Mouse (Mus musculus) forebrain, embryonic 10.5 days (tissue): Measurements from ENCODE around the gene Ugt8a. TPM values are rescaled to one million over a fixed set of nuclear protein-coding genes. Genes with fewer than 3 reads are reported as not detected.

Experiments used
- DNase-seq: peaks from one replicate; pipeline ENCODE4 v3.0.0-alpha.2; 2017; ENCODE audit warnings: low spot score; ENCODE audit errors: extremely low spot score
- H3K27ac ChIP-seq: fragments of 300-500 bp; sonication (generic); 2 replicates; pipeline ENCODE4 v1.5.1; 2016; ENCODE audit warnings: mild to moderate bottlenecking
- H3K27me3 ChIP-seq: fragments of 300-500 bp; sonication (generic); 2 replicates; pipeline ENCODE4 v1.6.1; 2016; ENCODE audit warnings: mild to moderate bottlenecking; ENCODE audit not compliant: poor library complexity, severe bottlenecking
- H3K36me3 ChIP-seq: fragments of 300-500 bp; sonication (generic); replicated peaks from 2 replicates; pipeline ENCODE4 v1.6.1; 2016; ENCODE audit warnings: mild to moderate bottlenecking, moderate library complexity
- H3K4me1 ChIP-seq: fragments of 300-500 bp; sonication (generic); 2 replicates; pipeline ENCODE4 v1.6.1; 2016
- H3K4me3 ChIP-seq: fragments of 300-500 bp; sonication (generic); 2 replicates; pipeline ENCODE4 v1.5.1; 2016; ENCODE audit warnings: mild to moderate bottlenecking, moderate library complexity
- H3K9me3 ChIP-seq: fragments of 300-500 bp; sonication (generic); 2 replicates; pipeline ENCODE4 v1.6.1; 2016; ENCODE audit warnings: mild to moderate bottlenecking, moderate library complexity
- WGBS: fragments of 180-500 bp; shearing (Covaris S2); methylation state at CpG from one replicate; pipeline ENCODE4 v1.1.7; 2016; 5-methylcytosine and 5-hydroxymethylcytosine counted together
- polyA plus RNA-seq: library from polyadenylated mRNA; unstranded; fragments of >200 nt; fragmentation: Nextera tagmentation; extraction: Ambion mirVana; gene quantifications from 2 replicates; pipeline ENCODE4 v1.2.1, GENCODE M21; 2016

Ugt8a gene
- polyA plus RNA-seq, 1 experiment from 2014 or later: 1.9 TPM

GRCm38 (mm10) chr3:125828051-125828450 lies 110.4 kb downstream of the Ugt8a start:
- Histone ChIP-seq H3K9me3 (no peaks in the 10 kb centered on the region), H3K27me3 (no peaks in the 10 kb centered on the region), H3K36me3 (no peaks in the 10 kb centered on the region), H3K27ac (no peak overlapping the region), H3K4me1 (no peaks in the 10 kb centered on the region), H3K4me3 (no peak overlapping the region)
- WGBS: 83% methylated on average over 4 of the region's 4 CpGs
- DNase-seq: no peak

DNA sequence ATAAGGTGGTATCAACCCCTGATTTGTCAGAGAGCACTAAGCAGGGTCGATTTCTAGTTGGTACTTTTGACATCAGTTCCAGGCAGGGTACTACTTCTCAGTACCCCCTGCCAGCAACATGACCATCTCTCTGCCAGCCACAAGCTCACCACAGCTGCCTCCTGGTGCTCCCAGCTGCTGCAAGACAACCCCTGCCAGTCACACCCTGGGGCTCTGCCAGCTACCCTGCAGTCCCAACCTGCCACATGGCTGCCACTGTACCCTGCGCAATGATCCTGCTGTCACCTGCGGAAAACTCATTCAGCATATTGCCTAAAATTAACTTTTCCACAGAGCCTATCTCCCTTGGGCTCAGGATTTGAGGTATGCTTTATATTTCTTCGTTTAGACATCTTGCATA lies 111.2 kb downstream of the Ugt8a start:
- no peak overlapping the region for H3K4me3 ChIP-seq
- no peaks in the 10 kb centered on the region for H3K9me3 ChIP-seq
- no peak overlapping the region for H3K27ac ChIP-seq
- H3K27me3 ChIP-seq: no peaks in the 10 kb centered on the region
- 82% methylated on average over 4 of the region's 4 CpGs for WGBS
- no peaks in the 10 kb centered on the region for H3K4me1 ChIP-seq
- no peaks in the 10 kb centered on the region for H3K36me3 ChIP-seq
- DNase-seq: no peak

DNA sequence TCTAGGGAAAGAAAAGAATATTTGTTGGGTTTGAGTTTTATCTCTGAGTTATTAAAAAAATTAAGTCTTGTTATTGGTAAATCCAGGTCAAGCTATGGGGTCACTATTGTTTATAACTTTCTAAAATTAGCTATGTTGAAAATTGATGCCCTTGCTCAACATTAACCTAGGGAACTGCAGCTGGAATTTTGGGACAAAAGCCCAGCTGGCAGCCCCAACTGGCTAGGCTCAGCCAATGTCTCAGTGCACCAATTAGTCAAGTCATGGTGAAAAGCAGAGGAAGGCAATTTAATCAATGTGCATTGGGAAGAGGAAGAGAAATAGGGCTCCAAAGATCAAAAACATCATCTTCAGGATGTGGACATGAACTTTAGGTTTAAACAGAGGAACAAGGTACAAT lies 118.7 kb downstream of the Ugt8a start:
- no peaks in the 10 kb centered on the region for H3K4me1 ChIP-seq
- no peaks in the 10 kb centered on the region for H3K9me3 ChIP-seq
- no peaks in the 10 kb centered on the region for H3K36me3 ChIP-seq
- no peak overlapping the region for H3K27ac ChIP-seq
- DNase-seq: no peak
- H3K27me3 ChIP-seq: no peaks in the 10 kb centered on the region
- H3K4me3 ChIP-seq: no peak overlapping the region
